In genomic region chr11:112976914-112977785, GRCm38 (mm10) we compare ENCODE assay signal across 10 mouse cellular contexts.
DNase-seq lines count a peak whose midpoint lies in the region; ATAC-seq lines count a peak whose summit lies in the region.
"Had no signal": no experiment of that assay in that cellular context is flagged by ENCODE, and none has a peak within 500 bp of the region (broad histone marks: within the 10 kb centered on the region; RNA-seq: fewer than 3 reads in every experiment).

No protein-coding gene starts in this region.

- H3K36me3 ChIP-seq in intestine, embryonic 16.5 days (ENCODE audit: control insufficient read depth, insufficient read depth, low read length) = no peaks in the 10 kb centered on the region
- no peaks in the 10 kb centered on the region for H3K36me3 ChIP-seq in intestine, embryonic 15.5 days
- H3K36me3 ChIP-seq in hindbrain, embryonic 11.5 days (ENCODE audit: control insufficient read depth, insufficient read depth, low read length) = no peaks in the 10 kb centered on the region
- H3K36me3 ChIP-seq in midbrain, embryonic 15.5 days (replicated peaks) = no peaks in the 10 kb centered on the region
- H3K36me3 ChIP-seq: heart, embryonic 15.5 days; liver, embryonic 13.5 days had no signal

- no peak for ATAC-seq in intestine, embryonic 16.5 days
- ATAC-seq in intestine, embryonic 15.5 days = no peak
- peak; percentile 83 for ATAC-seq in hindbrain, embryonic 11.5 days (ENCODE audit: low FRiP score)
- ATAC-seq in midbrain, embryonic 15.5 days (replicated peaks) = peak; percentile 85

- H3K27ac ChIP-seq in intestine, embryonic 16.5 days (ENCODE audit: low read length) = 0 out of 2 replicates have a peak overlapping the region, but pooled peaks have one; percentile 15
- H3K27ac ChIP-seq in intestine, embryonic 15.5 days = no peak overlapping the region
- H3K27ac ChIP-seq in hindbrain, embryonic 11.5 days (ENCODE audit: low read depth, low read length) = peak overlapping the region; percentile 68
- peak overlapping the region; percentile 32 for H3K27ac ChIP-seq in midbrain, embryonic 15.5 days
- H3K27ac ChIP-seq: heart, embryonic 15.5 days; liver, embryonic 13.5 days had no signal

- H3K9ac ChIP-seq in intestine, embryonic 16.5 days (ENCODE audit: low read depth, low read length) = no peak overlapping the region
- H3K9ac ChIP-seq in intestine, embryonic 15.5 days = no peak overlapping the region
- no peak overlapping the region for H3K9ac ChIP-seq in hindbrain, embryonic 11.5 days (ENCODE audit: low read depth, low read length)
- H3K9ac ChIP-seq in midbrain, embryonic 15.5 days = no peak overlapping the region
- H3K9ac ChIP-seq: heart, embryonic 15.5 days; liver, embryonic 13.5 days had no signal

- peak; percentile 61 for DNase-seq in embryo, embryonic 9.5 days (ENCODE audit: extremely low spot score)
- DNase-seq in hindbrain, embryonic 11.5 days (ENCODE audit: low spot score) = peak; percentile 50
- no peak for DNase-seq in yolk sac, embryonic 10.5 days (ENCODE audit: low spot score)
- DNase-seq in urinary bladder, postnatal 14 days (ENCODE audit: low spot score) = no peak
- DNase-seq in heart, adult 9 months (ENCODE audit: low spot score in 2 of 2) = no peak
- DNase-seq: liver, embryonic 13.5 days had no signal

- H3K4me1 ChIP-seq in intestine, embryonic 16.5 days (ENCODE audit: control insufficient read depth, insufficient read depth, low read length) = peaks cover 13% of the 10 kb centered on the region
- H3K4me1 ChIP-seq in intestine, embryonic 15.5 days (replicated peaks) = peaks cover 9% of the 10 kb centered on the region
- peaks cover 16% of the 10 kb centered on the region for H3K4me1 ChIP-seq in hindbrain, embryonic 11.5 days (replicated peaks; ENCODE audit: control insufficient read depth, insufficient read depth, low read length)
- peaks cover 17% of the 10 kb centered on the region for H3K4me1 ChIP-seq in midbrain, embryonic 15.5 days

- no peak overlapping the region for H3K4me3 ChIP-seq in intestine, embryonic 16.5 days (ENCODE audit: low read length)
- H3K4me3 ChIP-seq in intestine, embryonic 15.5 days (replicated peaks) = no peak overlapping the region
- no peak overlapping the region for H3K4me3 ChIP-seq in hindbrain, embryonic 11.5 days (ENCODE audit: low read depth, low read length)
- H3K4me3 ChIP-seq in midbrain, embryonic 15.5 days = no peak overlapping the region
- H3K4me3 ChIP-seq: heart, embryonic 15.5 days; liver, embryonic 13.5 days had no signal

- H3K9me3 ChIP-seq in intestine, embryonic 16.5 days (ENCODE audit: control insufficient read depth, low read length) = no peaks in the 10 kb centered on the region
- no peaks in the 10 kb centered on the region for H3K9me3 ChIP-seq in intestine, embryonic 15.5 days
- H3K9me3 ChIP-seq in hindbrain, embryonic 11.5 days (ENCODE audit: control insufficient read depth, low read length) = no peaks in the 10 kb centered on the region
- H3K9me3 ChIP-seq in midbrain, embryonic 15.5 days = no peaks in the 10 kb centered on the region
- H3K9me3 ChIP-seq: heart, embryonic 15.5 days; liver, embryonic 13.5 days had no signal

- no peaks in the 10 kb centered on the region for H3K27me3 ChIP-seq in intestine, embryonic 16.5 days (replicated peaks; ENCODE audit: control insufficient read depth, insufficient read depth, low read length)
- no peaks in the 10 kb centered on the region for H3K27me3 ChIP-seq in intestine, embryonic 15.5 days (replicated peaks)
- H3K27me3 ChIP-seq in hindbrain, embryonic 11.5 days (ENCODE audit: control insufficient read depth, insufficient read depth, low read length) = no peaks in the 10 kb centered on the region
- no peaks in the 10 kb centered on the region for H3K27me3 ChIP-seq in midbrain, embryonic 15.5 days (replicated peaks)

- no peak overlapping the region for H3K4me2 ChIP-seq in intestine, embryonic 16.5 days (ENCODE audit: low read depth, low read length)
- H3K4me2 ChIP-seq in intestine, embryonic 15.5 days (replicated peaks) = no peak overlapping the region
- no peak overlapping the region for H3K4me2 ChIP-seq in hindbrain, embryonic 11.5 days (replicated peaks; ENCODE audit: low read depth, low read length)
- H3K4me2 ChIP-seq in midbrain, embryonic 15.5 days = no peak overlapping the region; the same call in 1 of the 2 replicates
- H3K4me2 ChIP-seq: heart, embryonic 15.5 days; liver, embryonic 13.5 days had no signal

- 41% methylated on average over 12 of the region's 12 CpGs for WGBS in intestine, embryonic 16.5 days
- 42% methylated on average over 12 of the region's 12 CpGs for WGBS in intestine, embryonic 15.5 days
- WGBS in hindbrain, embryonic 11.5 days = 17% methylated on average over 12 of the region's 12 CpGs
- WGBS in midbrain, embryonic 15.5 days = 10% methylated on average over 12 of the region's 12 CpGs

Comparison
In these comparisons a context has a peak if more than half of its experiments do, and no peak if none do; other contexts are left out.
1. ATAC-seq: peak in hindbrain, embryonic 11.5 days (single experiment) and midbrain, embryonic 15.5 days (single experiment); none in intestine, embryonic 16.5 days (single experiment) and intestine, embryonic 15.5 days (single experiment).
2. DNase-seq: peak in embryo, embryonic 9.5 days (single experiment) and hindbrain, embryonic 11.5 days (single experiment); none in yolk sac, embryonic 10.5 days (single experiment), urinary bladder, postnatal 14 days (single experiment) and heart, adult 9 months (0 of 2).